Mouse (Mus musculus) neural tube, embryonic 14.5 days (tissue): ENCODE data around the gene Itgb3. TPM values are rescaled to one million over a fixed set of nuclear protein-coding genes. Genes with fewer than 3 reads are reported as not detected.

Source experiments
- ATAC-seq: fragments of 200-750 bp; cut with Nextera tagmentation; 2 replicates; pipeline ENCODE4 v1.8.0; 2017; ENCODE audit warnings: low read depth, mild to moderate bottlenecking, moderate TSS enrichment, moderate library complexity
- H3K27ac ChIP-seq: fragments of 300-500 bp; sonication (generic); 2 replicates; pipeline ENCODE4 v1.5.1; 2014; ENCODE audit warnings: low read depth, mild to moderate bottlenecking, control low read depth, low read length, moderate library complexity, mixed read lengths
- H3K27me3 ChIP-seq: fragments of 300-500 bp; sonication (generic); 2 replicates; pipeline ENCODE4 v1.6.1; 2014; ENCODE audit warnings: low read length; ENCODE audit not compliant: control insufficient read depth, insufficient read depth
- H3K36me3 ChIP-seq: fragments of 300-500 bp; sonication (generic); 2 replicates; pipeline ENCODE4 v1.6.1; 2014; ENCODE audit warnings: low read length, mixed read lengths; ENCODE audit not compliant: control insufficient read depth, insufficient read depth
- H3K4me1 ChIP-seq: fragments of 300-500 bp; sonication (generic); 2 replicates; pipeline ENCODE4 v1.6.1; 2014; ENCODE audit warnings: low read length; ENCODE audit not compliant: control insufficient read depth, insufficient read depth
- H3K4me2 ChIP-seq: fragments of 300-500 bp; sonication (generic); 2 replicates; pipeline ENCODE4 v1.6.1; 2014; ENCODE audit warnings: mild to moderate bottlenecking, low read depth, low read length, control low read depth
- H3K4me3 ChIP-seq: fragments of 300-500 bp; sonication (generic); 2 replicates; pipeline ENCODE4 v1.5.1; 2014; ENCODE audit warnings: low read depth, low read length, control low read depth, mixed read lengths
- H3K9ac ChIP-seq: fragments of 300-500 bp; sonication (generic); replicated peaks from 2 replicates; pipeline ENCODE4 v1.6.1; 2014; ENCODE audit warnings: low read depth, mild to moderate bottlenecking, control low read depth, low read length, mixed read lengths
- H3K9me3 ChIP-seq: fragments of 300-500 bp; sonication (generic); 2 replicates; pipeline ENCODE4 v1.6.1; 2016; ENCODE audit warnings: low read length; ENCODE audit not compliant: control insufficient read depth
- WGBS: fragments of 180-500 bp; shearing (Covaris S2); extraction: QIAGEN DNeasy Blood & Tissue Kit; methylation state at CpG from one replicate; pipeline ENCODE4 v1.1.7; 2014; 5-methylcytosine and 5-hydroxymethylcytosine counted together
- polyA plus RNA-seq: library from polyadenylated mRNA; unstranded; fragments of >200 nt; fragmentation: Nextera tagmentation; extraction: Ambion mirVana; gene quantifications from 2 replicates; pipeline ENCODE4 v1.2.1, GENCODE M21; 2014

The Itgb3 gene
- polyA plus RNA-seq, 1 experiment from 2014 or later, result 0.40 TPM

- Histone ChIP-seq H3K36me3 (no peaks in the 10 kb centered on the region), H3K9ac (no peak overlapping the region), H3K4me1 (no peaks in the 10 kb centered on the region), H3K4me2 (no peak overlapping the region), H3K27ac (no peak overlapping the region), H3K4me3 (no peak overlapping the region), H3K9me3 (no peaks in the 10 kb centered on the region), H3K27me3 (no peaks in the 10 kb centered on the region)
- WGBS, result 76% methylated on average over 4 of the region's 4 CpGs
- ATAC-seq, result no peak
Observed at GRCm38 (mm10) chr11:104673412-104673811, 65.6 kb downstream of the Itgb3 start.

GRCm38 (mm10) chr11:104674768-104675167 is 67.0 kb downstream of the Itgb3 start:
- Histone ChIP-seq H3K27me3 (no peaks in the 10 kb centered on the region), H3K4me3 (no peak overlapping the region), H3K9me3 (no peaks in the 10 kb centered on the region), H3K36me3 (no peaks in the 10 kb centered on the region), H3K27ac (no peak overlapping the region), H3K9ac (no peak overlapping the region), H3K4me2 (no peak overlapping the region), H3K4me1 (no peaks in the 10 kb centered on the region)
- ATAC-seq, result no peak
- 96% methylated on average over 11 of the region's 11 CpGs for WGBS

GRCm38 (mm10) chr11:104685548-104685947 is 77.7 kb downstream of the Itgb3 start, which contains the start of gene Gm11639:
Gene Gm11639 (plus strand): TSS chr11:104685707.
- Histone ChIP-seq H3K4me3 (no peak within 1 kb of the TSS), H3K36me3 (no peaks in the 10 kb centered on the region), H3K9ac (no peak within 1 kb of the TSS), H3K27ac (no peak within 1 kb of the TSS), H3K9me3 (no peaks in the 10 kb centered on the region), H3K27me3 (no peaks in the 10 kb centered on the region), H3K4me1 (no peaks in the 10 kb centered on the region), H3K4me2 (0 out of 2 replicates have a peak within 1 kb of the TSS, but pooled peaks have one; percentile 2)
- WGBS, result 34% methylated on average over 23 of the region's 23 CpGs
- ATAC-seq, result no peak

GRCm38 (mm10) chr11:104693235-104693634 is 85.4 kb downstream of the Itgb3 start:
- 92% methylated on average over 6 of the region's 6 CpGs for WGBS
- ATAC-seq, result no peak

GRCm38 (mm10) chr11:104704097-104704496 is 96.3 kb downstream of the Itgb3 start:
- Histone ChIP-seq H3K36me3 (no peaks in the 10 kb centered on the region), H3K9ac (no peak overlapping the region), H3K4me1 (no peaks in the 10 kb centered on the region), H3K27ac (0 out of 2 replicates have a peak overlapping the region, but pooled peaks have one; percentile 23), H3K9me3 (no peaks in the 10 kb centered on the region), H3K27me3 (no peaks in the 10 kb centered on the region), H3K4me2 (peak overlapping the region; percentile 26; the same call in 1 of the 2 replicates), H3K4me3 (no peak overlapping the region)
- WGBS, result 38% methylated on average over 15 of the region's 15 CpGs
- ATAC-seq, result no peak; the same call in 1 of the 2 replicates

More at GRCm38 (mm10) chr11:104693235-104693634, 85.4 kb downstream of the Itgb3 start:
- no peaks in the 10 kb centered on the region for H3K27me3 ChIP-seq
- no peaks in the 10 kb centered on the region; the same call in 1 of the 2 replicates for H3K9me3 ChIP-seq
- H3K4me2 ChIP-seq, result no peak overlapping the region
- H3K27ac ChIP-seq, result no peak overlapping the region
- no peak overlapping the region for H3K9ac ChIP-seq
- no peaks in the 10 kb centered on the region for H3K4me1 ChIP-seq
- no peaks in the 10 kb centered on the region for H3K36me3 ChIP-seq
- no peak overlapping the region for H3K4me3 ChIP-seq

- 71% methylated on average over 2 of the region's 2 CpGs for WGBS
- Histone ChIP-seq H3K36me3 (no peaks in the 10 kb centered on the region), H3K4me3 (no peak overlapping the region), H3K4me2 (no peak overlapping the region), H3K27ac (no peak overlapping the region), H3K9me3 (no peaks in the 10 kb centered on the region), H3K27me3 (no peaks in the 10 kb centered on the region), H3K9ac (no peak overlapping the region), H3K4me1 (no peaks in the 10 kb centered on the region)
- ATAC-seq, result no peak
Observed at GRCm38 (mm10) chr11:104707084-104707483, 99.3 kb downstream of the Itgb3 start.

Other genes starting within 250 kb of the Itgb3 start
- 30.2 and 37.4 TPM in 2 replicates for gene Kansl1, start 139.1 kb upstream of the Itgb3 start, polyA plus RNA-seq
- 43.2 and 49.3 TPM in 2 replicates for gene Cdc27, start 57.4 kb upstream of the Itgb3 start, polyA plus RNA-seq
- gene Myl4, start 57.3 kb upstream of the Itgb3 start, polyA plus RNA-seq, result 4.1 and 6.0 TPM in 2 replicates
- gene Gm11639, start 77.7 kb downstream of the Itgb3 start, polyA plus RNA-seq, result 0.80 and 0.87 TPM in 2 replicates